Mouse (Mus musculus): Measurements from ENCODE around the gene Map2k3. TPM values are rescaled to one million over a fixed set of nuclear protein-coding genes. Genes with fewer than 3 reads are reported as not detected.

Gene Map2k3
- total and polyA plus RNA-seq, 3 experiments: 73.2 to 132 (median 111) TPM

- TF ChIP-seq RCOR1 (IDR thresholded peaks at IDR 0.05; ENCODE audit: low read depth, low read length) (no peak), ETS1 (IDR thresholded peaks at IDR 0.05; ENCODE audit: low read depth, low read length) (no peak), NELFE (IDR thresholded peaks at IDR 0.05; ENCODE audit: low read depth, low read length) (no peak), NRF1 (IDR thresholded peaks at IDR 0.05; ENCODE audit: insufficient read depth, low read depth, low read length, poor library complexity, severe bottlenecking) (no peak), CTCF (IDR thresholded peaks at IDR 0.05 in 2 of 3, conservative IDR thresholded peaks at IDR 0.05 in 1 of 3; ENCODE audit: control insufficient read depth in 1 of 3, insufficient read depth in 1 of 3, low read depth in 2 of 3, low read length in 3 of 3, poor library complexity in 1 of 3, severe bottlenecking in 1 of 3) (no peak), E2F4 (IDR thresholded peaks at IDR 0.05; ENCODE audit: borderline replicate concordance, low read depth, low read length) (no peak), ELF1 (IDR thresholded peaks at IDR 0.05; ENCODE audit: low read depth, low read length) (no peak), USF1 (IDR thresholded peaks at IDR 0.05; ENCODE audit: low read depth, low read length) (no peak), UBTF (IDR thresholded peaks at IDR 0.05; ENCODE audit: borderline replicate concordance, insufficient read depth, low read depth, low read length) (no peak), MYC (IDR thresholded peaks at IDR 0.05; ENCODE audit: low read depth, low read length) (no peak), SMC3 (IDR thresholded peaks at IDR 0.05; ENCODE audit: low read depth, low read length) (no peak), MYB (IDR thresholded peaks at IDR 0.05; ENCODE audit: low read depth, low read length) (no peak), ZMIZ1 (IDR thresholded peaks at IDR 0.05; ENCODE audit: low read depth, low read length) (no peak), GABPA (IDR thresholded peaks at IDR 0.05; ENCODE audit: low read depth, low read length) (no peak), KAT2A (conservative IDR thresholded peaks at IDR 0.05; ENCODE audit: low read depth, low read length) (no peak), ZKSCAN1 (IDR thresholded peaks at IDR 0.05; ENCODE audit: low read depth, low read length) (no peak), POLR2A (IDR thresholded peaks at IDR 0.05; ENCODE audit: control insufficient read depth in 1 of 2, insufficient read depth in 1 of 2, low read depth in 1 of 2, low read length in 2 of 2, poor library complexity in 1 of 2) (no peak)
- no peak overlapping the region for H3K27ac ChIP-seq (ENCODE audit: control insufficient read depth, low read depth, low read length)
- no peaks in the 10 kb centered on the region for H3K4me1 ChIP-seq (ENCODE audit: control insufficient read depth in 1 of 2, insufficient read depth in 2 of 2, low read length in 2 of 2)
- no peak for DNase-seq (ENCODE audit: low read depth, low spot score)
- H3K36me3 ChIP-seq (ENCODE audit: control insufficient read depth in 1 of 2, insufficient read depth in 2 of 2, low read length in 2 of 2): no peaks in the 10 kb centered on the region
- no peaks in the 10 kb centered on the region for H3K79me2 ChIP-seq (ENCODE audit: control insufficient read depth, insufficient read depth, low read length, poor library complexity)
- H3K4me3 ChIP-seq (ENCODE audit: control insufficient read depth in 1 of 2, insufficient read depth in 1 of 2, low read depth in 2 of 2, low read length in 2 of 2): no peak overlapping the region
- no peak overlapping the region for H3K9ac ChIP-seq (ENCODE audit: control insufficient read depth, low read depth, low read length, poor library complexity, severe bottlenecking)
- peaks cover 11 to 16% of the 10 kb centered on the region in 2 experiments for H3K27me3 ChIP-seq (ENCODE audit: control insufficient read depth in 1 of 2, insufficient read depth in 2 of 2, low read length in 2 of 2)
- H3K9me3 ChIP-seq (replicated peaks; ENCODE audit: insufficient read depth, low read length): no peaks in the 10 kb centered on the region
Observed at GRCm38 (mm10) chr11:60984912-60985558, 53.2 kb downstream of the Map2k3 start.

- Histone ChIP-seq H3K79me2 (ENCODE audit: control insufficient read depth, insufficient read depth, low read length, poor library complexity) (no peaks in the 10 kb centered on the region), H3K36me3 (ENCODE audit: control insufficient read depth in 1 of 2, insufficient read depth in 2 of 2, low read length in 2 of 2) (no peaks in the 10 kb centered on the region), H3K9ac (ENCODE audit: control insufficient read depth, low read depth, low read length, poor library complexity, severe bottlenecking) (no peak overlapping the region), H3K4me1 (ENCODE audit: control insufficient read depth in 1 of 2, insufficient read depth in 2 of 2, low read length in 2 of 2) (no peaks in the 10 kb centered on the region), H3K27me3 (ENCODE audit: control insufficient read depth in 1 of 2, insufficient read depth in 2 of 2, low read length in 2 of 2) (peaks cover 10 to 14% of the 10 kb centered on the region in 2 experiments), H3K9me3 (replicated peaks; ENCODE audit: insufficient read depth, low read length) (no peaks in the 10 kb centered on the region), H3K4me3 (ENCODE audit: control insufficient read depth in 1 of 2, insufficient read depth in 1 of 2, low read depth in 2 of 2, low read length in 2 of 2) (no peak overlapping the region), H3K27ac (ENCODE audit: control insufficient read depth, low read depth, low read length) (no peak overlapping the region)
- TF ChIP-seq MYB (IDR thresholded peaks at IDR 0.05; ENCODE audit: low read depth, low read length): no peak
- TF ChIP-seq GATA1 (IDR thresholded peaks at IDR 0.05; ENCODE audit: low read depth, low read length): no peak
- no peak for TF ChIP-seq POLR2AphosphoS2 (IDR thresholded peaks at IDR 0.05; ENCODE audit: low read length)
- no peak for TF ChIP-seq NELFE (IDR thresholded peaks at IDR 0.05; ENCODE audit: low read depth, low read length)
- TF ChIP-seq BHLHE40 (IDR thresholded peaks at IDR 0.05; ENCODE audit: borderline replicate concordance, low read depth, low read length): no peak
- no peak for TF ChIP-seq ETS1 (IDR thresholded peaks at IDR 0.05; ENCODE audit: low read depth, low read length)
- no peak for TF ChIP-seq ELF1 (IDR thresholded peaks at IDR 0.05; ENCODE audit: low read depth, low read length)
- TF ChIP-seq EP300 (IDR thresholded peaks at IDR 0.05; ENCODE audit: low read depth in 1 of 2, low read length in 2 of 2): no peak
- TF ChIP-seq TAL1 (IDR thresholded peaks at IDR 0.05; ENCODE audit: low read length): no peak
- TF ChIP-seq UBTF (IDR thresholded peaks at IDR 0.05; ENCODE audit: borderline replicate concordance, insufficient read depth, low read depth, low read length): no peak
- no peak for TF ChIP-seq ZC3H11A (IDR thresholded peaks at IDR 0.05; ENCODE audit: low read depth, low read length)
- no peak for TF ChIP-seq TCF12 (IDR thresholded peaks at IDR 0.05; ENCODE audit: low read depth, low read length)
- no peak for DNase-seq (ENCODE audit: low read depth, low spot score)
Observed at GRCm38 (mm10) chr11:60990428-60990827, 58.6 kb downstream of the Map2k3 start.
